Mouse (Mus musculus): ENCODE measurements around the gene Wdtc1.

GRCm38 (mm10) chr4:133301802-133302201 lies 51.5 kb downstream of the Wdtc1 start:
- peak; percentile 86 for TF ChIP-seq CTCF (IDR thresholded peaks at IDR 0.05; ENCODE audit: low read depth, low read length)
- no peak for TF ChIP-seq POLR2AphosphoS5 (IDR thresholded peaks at IDR 0.05; ENCODE audit: insufficient replicate concordance, low read depth, low read length)
- TF ChIP-seq TAL1 (conservative IDR thresholded peaks at IDR 0.05; ENCODE audit: low read depth, low read length) = no peak
- TF ChIP-seq GATA1 (IDR thresholded peaks at IDR 0.05; ENCODE audit: borderline replicate concordance, low read length) = no peak
- TF ChIP-seq GATA2 (IDR thresholded peaks at IDR 0.05; ENCODE audit: borderline replicate concordance, low read depth, low read length) = no peak

Measured in G1E (cell line).